Mouse (Mus musculus) adrenal gland (tissue): ENCODE measurements around the gene 1700029P11Rik.
"Not testable (repeated sequence)": the region's sequence is repeated elsewhere in the genome, so short reads cannot be mapped to it uniquely, and the experiment has no call there.

Source experiments
- intact Hi-C: fragments of 180-260 bp; cut with DNase I; formaldehyde crosslinking; loops from one replicate; pipeline ENCODE4 v1.15.1; 2025

The 1700029P11Rik gene

GRCm38 (mm10) chr15:81956457-81956856 is 23.9 kb upstream of the 1700029P11Rik start:
- intact Hi-C loops: loop anchor here (5.0 kb wide), 1 partner anchor 81 kb away; no protein-coding TSS in a partner anchor

DNA sequence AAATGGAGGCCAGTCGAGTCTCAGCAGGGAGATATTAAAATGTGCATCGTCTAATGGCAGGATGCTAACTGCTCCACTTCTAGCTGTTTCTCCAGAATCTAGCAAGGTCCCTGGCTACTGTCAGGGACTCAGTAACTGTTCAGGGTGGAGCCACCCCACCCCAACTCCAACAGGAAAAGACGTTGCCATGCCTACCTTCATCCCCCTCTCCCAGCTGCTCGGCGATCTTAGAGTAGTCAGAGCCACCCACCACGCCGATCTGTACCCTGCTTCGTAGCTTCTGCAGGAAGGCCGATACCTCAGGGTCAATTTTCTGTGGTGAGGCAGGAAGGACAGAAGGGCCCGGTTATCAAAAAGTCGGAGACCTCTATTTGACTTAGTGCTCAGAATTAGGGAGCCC is 22.7 kb upstream of the 1700029P11Rik start:
- intact Hi-C loops: loop anchor here (5.0 kb wide), 1 partner anchor 80 kb away; no protein-coding TSS in a partner anchor

GRCm38 (mm10) chr15:81958906-81959305 is 21.4 kb upstream of the 1700029P11Rik start:
- intact Hi-C loops: loop anchor here (5.0 kb wide), 1 partner anchor 78 kb away; no protein-coding TSS in a partner anchor

DNA sequence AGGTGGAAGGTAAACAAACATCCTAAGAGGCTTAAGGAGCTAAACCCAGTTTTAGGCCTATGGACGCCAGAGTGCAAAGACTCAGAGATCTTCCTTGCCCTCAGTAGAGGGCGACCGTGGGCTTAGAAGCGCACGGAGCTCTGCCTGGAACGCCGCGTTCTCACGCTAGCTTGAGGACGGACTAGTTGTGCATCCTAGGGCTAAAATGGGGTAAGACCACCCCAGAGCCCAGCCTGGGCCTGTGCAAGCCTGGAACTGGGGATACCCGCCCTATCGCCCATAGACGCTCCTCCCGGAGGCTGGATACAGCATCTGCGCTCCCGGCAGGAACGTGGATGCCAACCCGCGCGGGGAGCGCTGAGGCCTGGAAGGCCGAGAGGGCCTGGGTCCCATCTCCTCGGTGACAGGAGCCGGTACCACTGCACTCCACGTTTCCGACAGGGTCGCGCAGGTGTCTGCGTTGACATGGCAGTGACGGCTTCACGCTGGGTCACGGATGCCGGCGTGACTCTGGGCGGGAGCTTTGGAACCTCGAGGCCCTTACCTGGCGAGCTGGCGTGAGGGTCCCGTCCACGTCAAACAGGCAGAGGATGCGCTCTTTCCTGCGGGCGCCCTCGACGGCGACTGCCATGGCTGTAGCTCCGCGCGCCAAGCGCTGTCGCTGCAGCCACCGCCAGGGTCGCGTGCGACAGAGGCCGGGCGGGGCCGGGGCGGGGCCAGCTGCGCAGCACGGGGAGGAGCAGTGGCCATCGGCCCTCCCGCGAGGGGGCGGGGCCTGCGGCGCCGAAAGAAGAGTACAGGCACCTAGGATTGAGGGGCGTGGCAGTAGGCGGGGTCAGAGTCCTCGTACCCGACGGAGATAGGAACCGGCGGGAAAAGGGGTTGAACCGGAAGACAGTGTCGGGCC is 19.9 kb upstream of the 1700029P11Rik start, which contains the start of gene Pmm1:
Gene Pmm1, minus strand, starts transcription at position 760 of the 907 bp plus-strand sequence.
- intact Hi-C loops: loop anchor here (2.0 kb wide), 1 partner anchor 28 kb away; no protein-coding TSS in a partner anchor

- intact Hi-C loops: loop anchor here (2.0 kb wide), 1 partner anchor 28 kb away; no protein-coding TSS in a partner anchor
These were observed 19.3 kb upstream of the 1700029P11Rik start for GRCm38 (mm10) chr15:81961078-81961451.

- intact Hi-C loops: no loop called here
These were observed 16.1 kb upstream of the 1700029P11Rik start for GRCm38 (mm10) chr15:81964262-81964661.

DNA sequence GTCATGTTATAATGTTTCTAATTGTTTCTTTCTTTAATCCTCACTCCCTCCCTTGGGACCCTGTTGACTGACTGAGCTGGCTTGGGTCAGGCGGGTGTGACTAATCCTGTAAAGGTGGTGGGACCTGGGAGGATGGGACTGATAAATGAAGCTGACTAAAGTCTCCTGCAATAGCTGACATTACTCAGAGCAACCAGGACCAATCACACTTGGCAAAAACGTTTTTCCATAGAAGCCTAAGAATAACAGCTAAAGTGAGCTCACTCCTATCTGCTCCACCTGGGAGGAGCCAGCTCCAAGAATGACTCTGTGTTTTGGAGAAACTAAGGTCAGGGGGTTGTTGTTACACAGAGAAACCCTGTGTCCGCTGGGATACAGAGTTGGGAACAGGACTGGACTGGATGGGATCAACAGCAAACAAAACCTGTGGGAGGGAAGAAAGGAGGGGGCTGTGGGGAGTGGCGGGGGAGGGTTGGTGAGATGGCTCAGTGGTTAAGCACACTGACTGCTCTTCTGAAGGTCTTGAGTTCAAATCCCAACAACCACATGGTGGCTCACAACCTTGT is 15.3 kb upstream of the 1700029P11Rik start:
- intact Hi-C loops: no loop called here

DNA sequence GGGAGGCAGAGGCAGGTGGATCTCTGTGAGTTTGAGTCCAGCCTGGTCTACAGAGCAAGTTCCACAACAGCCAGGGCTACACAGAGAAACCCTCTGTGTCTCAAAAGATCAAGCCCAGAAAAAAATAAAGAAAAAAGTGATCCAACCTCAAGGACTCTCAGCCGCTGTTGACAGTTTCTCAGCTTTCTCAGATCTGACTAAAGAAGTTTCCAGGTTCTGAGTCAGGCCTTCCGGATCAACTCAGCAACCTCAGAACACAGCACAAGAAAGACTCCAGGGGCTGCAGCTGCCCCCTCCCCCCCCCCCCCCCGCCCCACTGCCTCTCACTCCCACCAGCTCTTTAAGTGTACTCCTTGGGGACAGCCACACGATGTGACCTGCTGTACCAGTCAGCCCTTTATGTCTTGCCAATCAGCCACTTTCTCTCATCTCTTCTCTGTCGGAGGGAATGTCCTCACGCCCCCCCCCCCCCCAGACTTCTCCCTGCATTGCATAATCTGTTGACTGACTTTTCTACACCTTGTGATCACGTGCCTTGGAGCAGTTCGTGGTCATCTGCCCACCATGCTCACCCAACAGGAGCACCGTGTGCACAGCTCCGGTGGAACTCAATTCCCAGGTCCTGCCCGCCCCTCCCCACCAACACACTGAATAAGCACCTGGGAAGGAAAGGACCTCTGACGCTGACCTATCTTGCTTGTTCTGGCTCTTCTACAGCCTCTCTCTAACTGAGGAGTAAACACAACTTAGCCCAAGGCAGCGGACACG is 14.1 kb upstream of the 1700029P11Rik start:
- intact Hi-C loops: no loop called here

DNA sequence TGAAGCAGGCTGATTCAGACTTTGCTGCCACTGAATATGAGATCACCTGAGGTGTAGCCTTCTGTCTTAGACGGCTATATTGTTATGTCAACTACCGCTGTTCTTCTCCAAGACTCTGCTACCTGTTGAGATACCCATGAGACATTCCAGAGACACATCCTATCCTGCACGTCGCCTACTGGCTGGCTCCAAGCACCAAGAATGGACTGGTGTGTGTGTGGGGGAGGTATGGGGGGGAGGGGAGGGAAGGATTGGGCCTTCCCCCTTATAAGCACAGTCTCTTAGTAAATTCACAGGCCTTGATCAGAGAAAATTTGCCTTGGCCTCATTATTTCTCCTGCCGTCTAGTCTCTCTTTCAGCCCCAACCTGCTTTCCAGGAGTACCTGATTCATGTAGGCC is 12.5 kb upstream of the 1700029P11Rik start:
- intact Hi-C loops: no loop called here

DNA sequence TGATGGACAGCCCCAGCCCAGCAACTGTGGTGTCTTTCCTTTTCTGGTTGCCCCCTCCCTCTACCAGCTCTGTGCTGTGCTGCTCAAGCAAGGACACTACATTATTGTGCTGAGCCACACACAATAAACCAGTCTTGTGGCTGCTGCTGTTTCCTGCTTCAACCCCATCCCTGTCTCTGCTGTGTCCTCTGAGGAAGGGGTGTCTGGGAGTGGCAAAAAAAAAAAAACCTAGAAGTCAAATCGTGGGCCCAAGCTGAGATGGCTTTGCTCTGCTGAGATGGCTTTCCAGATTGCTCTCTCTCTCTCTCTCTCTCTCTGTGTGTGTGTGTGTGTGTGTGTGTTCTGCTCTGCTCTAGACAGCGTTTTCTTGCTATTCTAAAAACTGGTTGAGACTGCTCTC is 11.9 kb upstream of the 1700029P11Rik start:
- intact Hi-C loops: no loop called here

DNA sequence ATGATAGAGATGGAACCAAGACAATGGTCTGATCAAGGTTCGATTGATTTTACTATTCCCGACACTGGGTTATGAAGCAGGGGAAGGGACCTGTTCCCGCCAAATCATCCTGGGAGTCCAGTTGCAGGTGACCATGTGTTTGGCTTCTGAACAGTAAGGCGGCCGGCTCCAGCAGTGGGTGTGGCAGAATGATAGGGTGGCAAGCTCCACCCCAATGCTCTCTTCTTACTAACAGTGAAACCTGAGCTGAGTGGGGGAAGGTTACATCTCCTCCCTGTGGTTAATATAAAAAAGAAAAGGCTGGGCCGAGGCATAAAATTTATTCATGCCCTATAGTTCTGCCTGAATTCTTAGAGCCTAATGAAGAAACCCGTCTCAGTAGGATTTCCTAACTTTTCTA is 11.2 kb upstream of the 1700029P11Rik start:
- intact Hi-C loops: no loop called here

DNA sequence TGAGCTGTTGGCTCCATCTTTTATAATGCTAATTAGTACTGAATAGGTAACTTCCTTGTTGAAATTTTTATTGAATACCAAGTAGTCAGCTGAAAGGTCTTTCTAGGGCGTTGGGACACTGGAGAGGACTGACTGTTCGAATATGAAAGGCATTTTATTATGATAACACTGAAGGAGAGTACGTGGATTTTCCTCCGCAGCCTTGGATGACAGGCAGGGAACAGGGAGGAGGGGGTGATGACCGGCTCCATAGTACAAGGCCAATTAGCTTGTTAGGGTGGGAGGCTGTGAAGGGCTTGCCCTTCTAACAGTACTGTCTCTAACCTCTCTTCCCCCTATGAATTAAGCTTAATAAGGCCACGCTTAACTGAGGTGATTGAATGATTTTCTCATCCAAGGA is 10.7 kb upstream of the 1700029P11Rik start:
- intact Hi-C loops: loop anchor here (5.0 kb wide), 1 partner anchor 1082 kb away; no protein-coding TSS in a partner anchor

GRCm38 (mm10) chr15:81970498-81970897 is 9.8 kb upstream of the 1700029P11Rik start:
- intact Hi-C loops: loop anchor here (5.0 kb wide), 1 partner anchor 1083 kb away; no protein-coding TSS in a partner anchor

DNA sequence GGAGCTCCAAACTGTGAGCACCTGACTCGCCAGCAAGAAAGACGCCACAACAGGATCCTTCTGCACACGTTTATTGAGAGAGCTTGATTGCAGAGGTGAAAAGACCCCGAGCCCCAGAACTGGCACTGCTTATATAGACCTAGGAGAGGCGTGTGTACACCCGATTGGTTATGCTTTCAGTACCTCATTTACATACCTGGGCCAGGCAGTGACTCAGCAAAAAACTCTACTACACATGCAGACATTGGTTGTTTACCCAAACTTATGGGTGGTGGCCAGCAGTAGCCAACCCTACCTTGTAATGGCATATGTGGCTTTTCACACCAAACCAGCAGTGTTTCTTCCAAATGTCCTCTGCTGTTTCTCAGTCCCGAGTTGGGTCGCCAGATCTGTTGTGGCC is 5.2 kb upstream of the 1700029P11Rik start:
- intact Hi-C loops: not testable (repeated sequence)

GRCm38 (mm10) chr15:81982173-81982572 is 1.8 kb downstream of the 1700029P11Rik start:
- intact Hi-C loops: no loop called here

- intact Hi-C loops: no loop called here
These were observed 5.2 kb downstream of the 1700029P11Rik start for GRCm38 (mm10) chr15:81985267-81986161.

DNA sequence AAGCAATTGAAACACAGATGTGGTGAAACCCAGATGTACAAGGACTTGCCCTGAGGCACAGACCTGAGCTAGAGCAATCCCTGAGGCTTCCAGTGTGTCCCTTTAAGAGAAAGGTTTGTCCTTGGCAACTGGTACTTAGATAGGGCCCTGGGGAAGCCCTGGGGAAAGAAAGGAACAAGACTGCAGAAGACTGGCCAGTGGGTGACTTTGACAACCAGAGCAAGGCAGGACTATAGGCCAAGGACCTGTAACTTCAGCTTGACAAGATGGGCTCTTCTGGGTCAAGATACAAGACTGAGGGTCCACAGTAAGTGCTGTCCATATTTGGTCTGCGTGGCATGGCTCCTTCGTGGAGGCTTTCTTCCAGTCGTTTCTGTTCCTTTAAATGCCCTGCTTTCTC is 7.3 kb downstream of the 1700029P11Rik start, which contains the start of gene Xrcc6:
Gene Xrcc6, plus strand, starts transcription at position 190 of the 400 bp plus-strand sequence.
- intact Hi-C loops: loop anchor here (2.0 kb wide), 1 partner anchor 27 kb away; the partner anchor contains the start of gene Pmm1

DNA sequence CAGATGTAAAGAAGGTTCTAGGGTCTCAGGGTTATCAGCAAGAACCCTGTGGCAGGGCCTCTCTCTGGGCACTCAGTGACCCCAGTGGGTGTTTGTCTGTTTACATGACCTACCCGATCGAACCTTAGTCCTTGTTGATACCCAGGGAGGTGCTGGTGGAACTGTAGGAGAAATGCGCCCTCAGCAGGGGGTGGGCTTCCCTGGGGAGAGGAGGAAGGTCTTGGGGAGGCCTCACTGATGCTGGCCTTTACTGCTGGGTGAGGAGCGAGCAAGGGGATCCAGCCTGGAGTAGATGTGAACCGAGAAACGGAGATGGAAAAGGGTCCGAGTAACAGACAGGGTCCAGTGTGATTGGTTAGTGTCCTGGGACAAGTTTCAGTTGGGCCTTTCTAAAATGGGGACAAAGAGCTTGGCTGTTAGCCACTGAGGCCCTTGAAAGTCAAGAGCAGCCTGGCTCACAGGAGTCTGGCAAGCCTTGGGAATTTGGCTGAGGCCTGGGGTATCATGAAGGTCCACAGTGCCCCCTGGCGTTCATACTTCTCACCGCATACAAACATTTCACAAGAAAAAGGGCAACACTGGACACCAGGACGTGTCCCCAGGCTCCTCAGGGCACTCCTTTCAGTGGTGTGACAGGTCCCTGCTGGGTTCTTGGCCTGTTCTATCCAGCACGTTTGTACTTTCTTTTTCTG is 9.2 kb downstream of the 1700029P11Rik start:
- intact Hi-C loops: loop anchor here (1.0 to 2.0 kb wide), 2 partner anchors 29 to 51 kb away; partner anchors contain the start of gene Pmm1

DNA sequence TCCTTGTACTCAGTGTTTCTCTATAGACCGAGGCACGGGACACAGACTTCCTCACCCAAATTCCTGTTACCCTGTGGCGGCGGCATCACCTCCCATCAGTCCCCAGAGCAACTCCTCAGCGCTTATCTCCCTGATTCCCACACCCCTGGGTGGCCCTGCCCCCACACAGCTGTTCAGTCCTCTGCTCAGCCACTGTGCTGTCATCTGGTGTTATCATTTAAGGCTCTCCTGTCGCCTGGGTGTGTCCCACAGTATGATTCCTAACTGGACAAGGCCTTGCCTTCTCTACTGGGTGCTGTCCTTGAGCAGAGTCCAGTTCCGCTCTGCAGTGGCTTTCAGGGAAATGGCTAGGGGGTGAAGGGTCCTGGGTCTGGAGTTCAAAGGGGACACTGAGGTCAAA is 10.2 kb downstream of the 1700029P11Rik start:
- intact Hi-C loops: no loop called here
